Mouse (Mus musculus) neural tube, embryonic 14.5 days (tissue): ENCODE data around the gene Pip. TPM values are rescaled to one million over a fixed set of nuclear protein-coding genes. Genes with fewer than 3 reads are reported as not detected.

ENCODE experiments used
- ATAC-seq: fragments of 200-750 bp; cut with Nextera tagmentation; 2 replicates; pipeline ENCODE4 v1.8.0; 2017; ENCODE audit warnings: low read depth, mild to moderate bottlenecking, moderate TSS enrichment, moderate library complexity
- H3K27ac ChIP-seq: fragments of 300-500 bp; sonication (generic); 2 replicates; pipeline ENCODE4 v1.5.1; 2014; ENCODE audit warnings: low read depth, mild to moderate bottlenecking, control low read depth, low read length, moderate library complexity, mixed read lengths
- H3K27me3 ChIP-seq: fragments of 300-500 bp; sonication (generic); 2 replicates; pipeline ENCODE4 v1.6.1; 2014; ENCODE audit warnings: low read length; ENCODE audit not compliant: control insufficient read depth, insufficient read depth
- H3K36me3 ChIP-seq: fragments of 300-500 bp; sonication (generic); 2 replicates; pipeline ENCODE4 v1.6.1; 2014; ENCODE audit warnings: low read length, mixed read lengths; ENCODE audit not compliant: control insufficient read depth, insufficient read depth
- H3K4me1 ChIP-seq: fragments of 300-500 bp; sonication (generic); 2 replicates; pipeline ENCODE4 v1.6.1; 2014; ENCODE audit warnings: low read length; ENCODE audit not compliant: control insufficient read depth, insufficient read depth
- H3K4me2 ChIP-seq: fragments of 300-500 bp; sonication (generic); 2 replicates; pipeline ENCODE4 v1.6.1; 2014; ENCODE audit warnings: mild to moderate bottlenecking, low read depth, low read length, control low read depth
- H3K4me3 ChIP-seq: fragments of 300-500 bp; sonication (generic); 2 replicates; pipeline ENCODE4 v1.5.1; 2014; ENCODE audit warnings: low read depth, low read length, control low read depth, mixed read lengths
- H3K9ac ChIP-seq: fragments of 300-500 bp; sonication (generic); replicated peaks from 2 replicates; pipeline ENCODE4 v1.6.1; 2014; ENCODE audit warnings: low read depth, mild to moderate bottlenecking, control low read depth, low read length, mixed read lengths
- H3K9me3 ChIP-seq: fragments of 300-500 bp; sonication (generic); 2 replicates; pipeline ENCODE4 v1.6.1; 2016; ENCODE audit warnings: low read length; ENCODE audit not compliant: control insufficient read depth
- WGBS: fragments of 180-500 bp; shearing (Covaris S2); extraction: QIAGEN DNeasy Blood & Tissue Kit; methylation state at CpG from one replicate; pipeline ENCODE4 v1.1.7; 2014; 5-methylcytosine and 5-hydroxymethylcytosine counted together
- polyA plus RNA-seq: library from polyadenylated mRNA; unstranded; fragments of >200 nt; fragmentation: Nextera tagmentation; extraction: Ambion mirVana; gene quantifications from 2 replicates; pipeline ENCODE4 v1.2.1, GENCODE M21; 2014

Pip gene
- polyA plus RNA-seq = not detected in 2 replicates

DNA sequence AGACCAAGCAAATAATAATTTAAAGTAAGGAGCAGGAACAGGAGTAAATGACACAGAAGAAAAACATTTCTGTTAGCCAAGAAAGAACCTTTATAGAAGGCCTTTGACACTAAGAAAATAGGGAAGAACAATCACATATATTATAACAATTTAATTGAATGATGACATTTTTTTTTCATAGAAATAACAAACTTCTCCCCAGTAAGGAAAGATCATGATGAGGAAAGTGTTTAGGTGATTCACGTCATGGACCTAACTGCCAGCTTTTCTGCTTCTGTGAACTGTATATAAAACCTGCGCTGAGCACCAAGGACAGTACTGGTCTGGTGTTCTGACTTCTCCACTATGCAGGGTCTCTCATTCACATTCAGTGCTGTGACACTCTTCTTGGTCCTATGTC, at the start of gene Pip:
Gene Pip, plus strand, starts transcription at position 301 of the 400 bp plus-strand sequence.
- WGBS = 95% methylated on average over 2 of the region's 2 CpGs
- no peak for ATAC-seq
- Histone ChIP-seq H3K9me3 (no peaks in the 10 kb centered on the region), H3K27ac (no peak within 1 kb of the TSS), H3K4me3 (no peak within 1 kb of the TSS), H3K4me1 (no peaks in the 10 kb centered on the region), H3K36me3 (no peaks in the 10 kb centered on the region), H3K27me3 (no peaks in the 10 kb centered on the region), H3K9ac (no peak within 1 kb of the TSS), H3K4me2 (no peak within 1 kb of the TSS)

DNA sequence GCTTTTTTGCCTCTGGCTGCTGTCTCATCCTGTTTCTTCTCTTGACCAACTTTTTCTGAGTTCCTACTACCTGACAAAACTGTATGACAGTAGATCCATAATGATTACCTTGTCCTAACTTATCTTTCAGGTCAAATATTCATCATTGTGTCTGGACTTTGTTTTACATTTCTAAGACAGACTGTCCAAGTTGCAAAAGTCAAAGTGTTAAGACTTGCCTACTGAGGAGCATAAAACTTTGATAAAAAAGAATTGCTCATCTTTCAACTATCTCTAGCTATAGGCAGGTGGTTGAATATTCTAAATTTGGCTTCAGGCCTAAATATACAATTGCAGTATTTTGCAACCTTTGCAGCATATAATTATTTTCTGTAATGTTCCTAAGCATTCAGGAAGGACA, 23.2 kb upstream of the Pip start:
- Histone ChIP-seq H3K9ac (no peak overlapping the region), H3K4me3 (no peak overlapping the region), H3K36me3 (no peaks in the 10 kb centered on the region), H3K27ac (no peak overlapping the region), H3K4me2 (no peak overlapping the region), H3K27me3 (no peaks in the 10 kb centered on the region), H3K9me3 (no peaks in the 10 kb centered on the region), H3K4me1 (no peaks in the 10 kb centered on the region)
- no peak for ATAC-seq

DNA sequence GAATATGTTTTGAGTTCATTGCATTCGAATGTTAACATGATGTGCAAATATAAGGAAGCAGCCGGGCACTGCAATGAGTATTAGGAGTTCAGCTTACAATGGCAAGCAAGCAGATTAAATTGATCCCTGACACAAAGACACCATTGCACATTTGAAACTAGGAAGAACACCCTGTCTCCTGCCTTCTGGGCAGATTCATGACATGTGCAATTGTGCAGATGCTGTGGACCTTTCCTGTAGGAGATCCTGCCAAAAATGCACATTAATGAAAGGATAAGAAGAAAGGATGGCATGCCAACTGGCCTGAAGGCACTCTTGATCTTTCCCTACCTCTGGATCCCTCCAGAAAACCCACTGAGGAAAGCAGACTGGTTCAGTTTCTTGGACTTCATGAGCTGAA, 17.8 kb upstream of the Pip start:
- no peak for ATAC-seq
- H3K27ac ChIP-seq = no peak overlapping the region
- H3K4me1 ChIP-seq = no peaks in the 10 kb centered on the region
- 92% methylated on average over 2 of the region's 2 CpGs for WGBS
- H3K4me2 ChIP-seq = no peak overlapping the region
- no peaks in the 10 kb centered on the region for H3K9me3 ChIP-seq
- H3K9ac ChIP-seq = no peak overlapping the region
- no peak overlapping the region for H3K4me3 ChIP-seq
- H3K36me3 ChIP-seq = no peaks in the 10 kb centered on the region
- H3K27me3 ChIP-seq = no peaks in the 10 kb centered on the region

DNA sequence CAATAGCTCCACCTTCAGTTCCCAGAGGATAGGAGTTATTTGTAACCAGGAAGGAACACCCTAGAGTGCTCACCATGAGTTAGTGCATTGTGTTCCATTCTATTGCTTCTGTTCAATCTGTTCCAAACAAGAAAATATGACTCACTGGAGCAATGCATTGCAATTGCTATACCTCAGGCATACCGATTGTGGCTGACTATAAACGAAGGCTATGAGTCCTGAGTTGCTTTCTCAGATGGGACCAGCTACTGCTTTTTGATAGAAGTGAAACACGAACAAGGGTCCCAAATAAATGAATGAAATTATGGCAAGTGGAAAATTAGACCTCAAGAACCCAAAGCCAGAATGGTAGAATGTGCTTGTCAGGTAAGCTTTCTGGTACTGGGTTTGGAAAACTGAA, 5.4 kb downstream of the Pip start, which contains the start of gene Sval2:
Gene Sval2, plus strand, starts transcription at position 301 of the 400 bp plus-strand sequence.
- Histone ChIP-seq H3K36me3 (no peaks in the 10 kb centered on the region), H3K4me2 (no peak within 1 kb of the TSS), H3K9me3 (no peaks in the 10 kb centered on the region), H3K27me3 (no peaks in the 10 kb centered on the region), H3K4me3 (no peak within 1 kb of the TSS), H3K27ac (no peak within 1 kb of the TSS), H3K9ac (no peak within 1 kb of the TSS), H3K4me1 (no peaks in the 10 kb centered on the region)
- 88% methylated on average over 3 of the region's 3 CpGs for WGBS
- no peak for ATAC-seq

DNA sequence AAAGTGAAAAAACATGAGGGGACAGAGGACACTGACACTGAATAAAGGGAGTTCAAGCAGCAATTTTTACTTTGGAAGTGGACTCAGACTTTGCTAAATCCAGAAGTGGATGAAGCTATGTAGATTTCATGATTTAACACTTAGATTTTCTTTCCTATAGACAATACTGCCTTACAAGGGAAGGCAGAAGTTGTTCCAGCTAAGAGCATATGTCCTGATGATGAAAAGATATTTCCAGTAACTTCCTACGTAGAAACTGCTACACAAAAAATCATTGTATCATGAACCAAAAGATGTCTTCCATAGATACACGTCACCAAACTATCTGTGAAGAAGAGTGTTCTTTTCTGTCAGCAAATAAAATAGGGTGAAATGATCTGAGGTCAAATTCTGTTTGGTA, 16.7 kb downstream of the Pip start:
- no peaks in the 10 kb centered on the region for H3K9me3 ChIP-seq
- no peak overlapping the region for H3K4me2 ChIP-seq
- no peaks in the 10 kb centered on the region for H3K27me3 ChIP-seq
- H3K4me3 ChIP-seq = no peak overlapping the region
- no peak overlapping the region for H3K9ac ChIP-seq
- H3K4me1 ChIP-seq = no peaks in the 10 kb centered on the region
- WGBS = 83% methylated on average over 2 of the region's 2 CpGs
- no peak overlapping the region for H3K27ac ChIP-seq
- ATAC-seq = no peak
- H3K36me3 ChIP-seq = no peaks in the 10 kb centered on the region

Other genes starting within 250 kb of the Pip start
- 30.4 and 40.3 TPM in 2 replicates for gene Ephb6, start 242.1 kb upstream of the Pip start, polyA plus RNA-seq
- 1.0 and 1.4 TPM in 2 replicates for gene Trpv6, start 211.1 kb upstream of the Pip start, polyA plus RNA-seq
- not detected in 2 replicates for gene Trpv5, start 166.8 kb upstream of the Pip start, polyA plus RNA-seq
- not detected in 2 replicates for gene Llcfc1, start 163.1 kb upstream of the Pip start, polyA plus RNA-seq
- 0.31 and 0.37 TPM in 2 replicates for gene Kel, start 143.2 kb upstream of the Pip start, polyA plus RNA-seq
- not detected in 2 replicates for gene Olfr459, start 72.4 kb upstream of the Pip start, polyA plus RNA-seq
- not detected in 2 replicates for gene Sval2, start 5.5 kb downstream of the Pip start, polyA plus RNA-seq
- not detected in 2 replicates for gene Sval1, start 104.1 kb downstream of the Pip start, polyA plus RNA-seq
- not detected in 2 replicates for gene Sval3, start 120.6 kb downstream of the Pip start, polyA plus RNA-seq
- not detected in 2 replicates for gene Sva, start 190.9 kb downstream of the Pip start, polyA plus RNA-seq